ENCODE assay signal across 11 mouse cellular contexts in genomic region chr10:86342713-86343112, GRCm38 (mm10). TPM values are rescaled to one million over a fixed set of nuclear protein-coding genes. Genes with fewer than 3 reads are reported as not detected.
DNase-seq lines count a peak whose midpoint lies in the region; ATAC-seq and TF ChIP-seq lines count a peak whose summit lies in the region.
"Had no signal": no experiment of that assay in that cellular context is flagged by ENCODE, and none has a peak within 500 bp of the region (broad histone marks: within the 10 kb centered on the region; RNA-seq: fewer than 3 reads in every experiment).

No protein-coding gene starts in this region.

- WGBS in heart, embryonic 16.5 days = 51% methylated on average over 7 of the region's 7 CpGs
- 50% methylated on average over 7 of the region's 7 CpGs for WGBS in intestine, embryonic 15.5 days
- WGBS in liver, embryonic 16.5 days (ENCODE audit: insufficient replicate concordance) = 31% methylated on average over 7 of the region's 7 CpGs

- no peak for DNase-seq in heart, postnatal 10 days
- peak; percentile 39 for DNase-seq in G1E (ENCODE audit: low spot score)
- DNase-seq in gastrocnemius, adult 8-10 months (ENCODE audit: low spot score in 2 of 2) = no peak
- no peak for DNase-seq in frontal cortex, postnatal 14 days (ENCODE audit: low spot score in 2 of 2)
- DNase-seq: cerebellum, postnatal 10 days had no signal

- H3K27ac ChIP-seq in heart, embryonic 16.5 days (ENCODE audit: low read length) = peak overlapping the region; percentile 95; the same call in 1 of the 2 replicates
- H3K27ac ChIP-seq in intestine, embryonic 15.5 days = peak overlapping the region; percentile 25; the same call in 1 of the 2 replicates
- peak overlapping the region; percentile 31; the same call in 1 of the 2 replicates for H3K27ac ChIP-seq in liver, embryonic 16.5 days (ENCODE audit: low read length)
- H3K27ac ChIP-seq: kidney, embryonic 15.5 days; macrophage had no signal

- peaks cover 14% of the 10 kb centered on the region for H3K36me3 ChIP-seq in heart, embryonic 16.5 days (ENCODE audit: control insufficient read depth, insufficient read depth)
- H3K36me3 ChIP-seq in G1E (replicated peaks) = peaks cover 55% of the 10 kb centered on the region
- peaks cover 7% of the 10 kb centered on the region; the same call in 1 of the 2 replicates for H3K36me3 ChIP-seq in intestine, embryonic 15.5 days
- no peaks in the 10 kb centered on the region for H3K36me3 ChIP-seq in liver, embryonic 16.5 days (ENCODE audit: control insufficient read depth, insufficient read depth)

- H3K4me1 ChIP-seq in heart, embryonic 16.5 days (ENCODE audit: control insufficient read depth, insufficient read depth, low read length) = peaks cover 75% of the 10 kb centered on the region
- H3K4me1 ChIP-seq in G1E (ENCODE audit: insufficient read depth, low read depth, low read length) = peaks cover 85% of the 10 kb centered on the region
- H3K4me1 ChIP-seq in intestine, embryonic 15.5 days (replicated peaks) = peaks cover 43% of the 10 kb centered on the region
- peaks cover 42% of the 10 kb centered on the region for H3K4me1 ChIP-seq in liver, embryonic 16.5 days (ENCODE audit: control insufficient read depth, low read depth, low read length)

- H3K4me3 ChIP-seq in heart, embryonic 16.5 days (ENCODE audit: low read length) = no peak overlapping the region
- no peak overlapping the region for H3K4me3 ChIP-seq in G1E (ENCODE audit: low read depth, low read length)
- no peak overlapping the region for H3K4me3 ChIP-seq in intestine, embryonic 15.5 days (replicated peaks)
- H3K4me3 ChIP-seq in liver, embryonic 16.5 days (ENCODE audit: low read depth, low read length) = no peak overlapping the region
- H3K4me3 ChIP-seq: kidney, embryonic 15.5 days had no signal

- no peak for ATAC-seq in heart, embryonic 16.5 days (replicated peaks; ENCODE audit: extremely low read depth, insufficient read depth, low FRiP score)
- ATAC-seq in G1E (ENCODE audit: extremely low read depth, insufficient number of reproducible peaks, low FRiP score, poor library complexity, severe bottlenecking) = peak; percentile 79
- peak; percentile 77 for ATAC-seq in intestine, embryonic 15.5 days
- ATAC-seq in liver, embryonic 16.5 days (ENCODE audit: low read depth) = peak; percentile 56

- peak overlapping the region; percentile 18; the same call in 1 of the 2 replicates for H3K9ac ChIP-seq in heart, embryonic 16.5 days (ENCODE audit: low read length)
- no peak overlapping the region for H3K9ac ChIP-seq in intestine, embryonic 15.5 days
- H3K9ac ChIP-seq in liver, embryonic 16.5 days (ENCODE audit: low read depth, low read length) = no peak overlapping the region
- H3K9ac ChIP-seq: kidney, embryonic 15.5 days had no signal

- intact Hi-C loops in heart, postnatal 10 days (cut with DNase I) = no loop called here

- no peak for TF ChIP-seq CTCF in G1E (IDR thresholded peaks at IDR 0.05; ENCODE audit: low read depth, low read length)

- H3K9me3 ChIP-seq in heart, embryonic 16.5 days (replicated peaks; ENCODE audit: control insufficient read depth, low read length) = no peaks in the 10 kb centered on the region
- peaks cover 4% of the 10 kb centered on the region; the same call in 1 of the 2 replicates for H3K9me3 ChIP-seq in G1E (replicated peaks)
- no peaks in the 10 kb centered on the region for H3K9me3 ChIP-seq in intestine, embryonic 15.5 days
- H3K9me3 ChIP-seq in liver, embryonic 16.5 days (replicated peaks; ENCODE audit: control insufficient read depth, low read length) = no peaks in the 10 kb centered on the region
- H3K9me3 ChIP-seq: kidney, embryonic 15.5 days had no signal

- H3K27me3 ChIP-seq in heart, embryonic 16.5 days (ENCODE audit: control insufficient read depth, insufficient read depth, low read length) = no peaks in the 10 kb centered on the region
- no peaks in the 10 kb centered on the region for H3K27me3 ChIP-seq in G1E (ENCODE audit: insufficient read depth, low read length)
- H3K27me3 ChIP-seq in intestine, embryonic 15.5 days (replicated peaks) = no peaks in the 10 kb centered on the region
- H3K27me3 ChIP-seq in liver, embryonic 16.5 days (ENCODE audit: control insufficient read depth, insufficient read depth, low read depth, low read length) = no peaks in the 10 kb centered on the region
- H3K27me3 ChIP-seq: kidney, embryonic 15.5 days had no signal

- no peak overlapping the region for H3K4me2 ChIP-seq in heart, embryonic 16.5 days (ENCODE audit: low read depth, low read length)
- no peak overlapping the region for H3K4me2 ChIP-seq in intestine, embryonic 15.5 days (replicated peaks)
- no peak overlapping the region for H3K4me2 ChIP-seq in liver, embryonic 16.5 days (ENCODE audit: low read depth, low read length)
- H3K4me2 ChIP-seq: kidney, embryonic 15.5 days had no signal

RNA-seq across cellular contexts. Expression of gene Timp3, which starts 42.5 kb away (rescaled TPM):
- 90.5 and 91.7 TPM in 2 replicates for polyA plus RNA-seq in heart, embryonic 16.5 days (2015; fragmentation: Nextera tagmentation; extraction: Ambion mirVana)
- 100 to 1,000 TPM; 112 to 223 TPM for total RNA-seq in heart, postnatal 10 days (2021)
- total RNA-seq in G1E (2014; fragmentation: Nextera tagmentation) (90.5 and 110 TPM in 2 replicates), G1E (2017) (14.2 and 15.0 TPM in 2 replicates)
- polyA plus RNA-seq in G1E (2012) = 13.7 and 15.7 TPM in 2 replicates
- 44.6 and 46.9 TPM in 2 replicates for polyA plus RNA-seq in intestine, embryonic 15.5 days (2015; fragmentation: Nextera tagmentation; extraction: Ambion mirVana)
- 5.7 and 7.3 TPM in 2 replicates for polyA plus RNA-seq in liver, embryonic 16.5 days (2015; fragmentation: Nextera tagmentation; extraction: Ambion mirVana)
- total RNA-seq in gastrocnemius, adult 8-10 months (2022) = 10 to 100 TPM; 47.0 to 80.7 (median 56.9) TPM
- total RNA-seq: monocyte, adult 5-6 weeks had no signal

Comparison
In these comparisons a context has a peak if more than half of its experiments do, and no peak if none do; other contexts are left out.
1. H3K27ac ChIP-seq: peak in every context shown above with its lines; median percentile 95 in heart, embryonic 16.5 days; 31 in liver, embryonic 16.5 days; 25 in intestine, embryonic 15.5 days.